Mouse (Mus musculus) MEL (cell line): Measurements from ENCODE around the gene Adsl.
A peak's percentile ranks its signal among the peaks of the same experiment; 100 is the strongest.

Experiments used
- CTCF ChIP-seq, 3 experiments: IDR thresholded peaks in 2 of 3; conservative IDR thresholded peaks in 1 of 3; 2 replicates each; pipeline ENCODE4 v1.5.1; 2011 to 2012; ENCODE audit warnings: low read length in 3 of 3, low read depth in 2 of 3, mild to moderate bottlenecking in 2 of 3, improper control_type of control experiment in 1 of 3, inconsistent platforms in 1 of 3, mixed read lengths in 1 of 3, moderate library complexity in 1 of 3; ENCODE audit not compliant: control insufficient read depth in 1 of 3, insufficient read depth in 1 of 3, poor library complexity in 1 of 3, severe bottlenecking in 1 of 3
- ETS1 ChIP-seq: IDR thresholded peaks from 2 replicates; pipeline ENCODE4 v1.6.1; 2012; ENCODE audit warnings: low read depth, mild to moderate bottlenecking, inconsistent platforms, low read length, improper control_type of control experiment, moderate library complexity
- KAT2A ChIP-seq: conservative IDR thresholded peaks from 2 replicates; pipeline ENCODE4 v1.6.1; 2012; ENCODE audit warnings: low read depth, low read length, improper control_type of control experiment, inconsistent platforms
- POLR2A ChIP-seq, 2 experiments: IDR thresholded peaks; 2 replicates each; pipeline ENCODE4 v1.6.1; 2011 to 2012; ENCODE audit warnings: low read length in 2 of 2, mild to moderate bottlenecking in 2 of 2, control low read depth in 1 of 2, improper control_type of control experiment in 1 of 2, low read depth in 1 of 2, moderate library complexity in 1 of 2; ENCODE audit not compliant: control insufficient read depth in 1 of 2, insufficient read depth in 1 of 2, poor library complexity in 1 of 2
- TAL1 ChIP-seq: IDR thresholded peaks from 2 replicates; pipeline ENCODE4 v1.6.1; 2012; ENCODE audit warnings: mild to moderate bottlenecking, inconsistent platforms, low read length, moderate library complexity, mixed read lengths
- TCF12 ChIP-seq: IDR thresholded peaks from 2 replicates; pipeline ENCODE4 v1.6.1; 2014; ENCODE audit warnings: low read depth, mild to moderate bottlenecking, inconsistent platforms, low read length, improper control_type of control experiment, moderate library complexity

DNA sequence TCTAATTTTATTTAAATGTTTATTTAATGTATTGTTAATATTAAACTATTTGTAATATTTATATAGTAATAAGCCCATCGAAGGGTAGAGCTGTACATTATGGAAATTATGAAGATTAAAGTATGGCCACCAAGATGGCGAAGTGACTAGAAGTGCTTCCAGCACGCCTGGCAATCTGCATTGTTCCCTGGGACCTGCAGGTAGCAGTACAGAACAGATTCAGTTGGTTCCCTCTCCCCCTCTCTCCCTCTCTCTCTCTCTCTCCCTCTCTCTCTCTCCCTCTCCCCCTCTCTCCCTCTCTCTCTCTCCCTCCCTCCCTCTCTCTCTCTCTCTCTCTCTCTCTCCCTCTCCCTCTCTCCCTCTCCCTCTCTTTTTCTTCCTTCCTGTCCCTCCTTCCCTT lies 38.1 kb upstream of the Adsl start:
- TF ChIP-seq CTCF (IDR thresholded peaks at IDR 0.05 in 2 of 3, conservative IDR thresholded peaks at IDR 0.05 in 1 of 3; ENCODE audit: control insufficient read depth in 1 of 3, insufficient read depth in 1 of 3, low read depth in 2 of 3, low read length in 3 of 3, poor library complexity in 1 of 3, severe bottlenecking in 1 of 3) (peak; percentile 65 to 71 (median 69)), POLR2A (IDR thresholded peaks at IDR 0.05; ENCODE audit: control insufficient read depth in 1 of 2, insufficient read depth in 1 of 2, low read depth in 1 of 2, low read length in 2 of 2, poor library complexity in 1 of 2) (no peak), KAT2A (no peak), TAL1 (no peak), ETS1 (no peak), TCF12 (no peak)
